ENCODE assay signal across 8 mouse cellular contexts in the genomic region with DNA sequence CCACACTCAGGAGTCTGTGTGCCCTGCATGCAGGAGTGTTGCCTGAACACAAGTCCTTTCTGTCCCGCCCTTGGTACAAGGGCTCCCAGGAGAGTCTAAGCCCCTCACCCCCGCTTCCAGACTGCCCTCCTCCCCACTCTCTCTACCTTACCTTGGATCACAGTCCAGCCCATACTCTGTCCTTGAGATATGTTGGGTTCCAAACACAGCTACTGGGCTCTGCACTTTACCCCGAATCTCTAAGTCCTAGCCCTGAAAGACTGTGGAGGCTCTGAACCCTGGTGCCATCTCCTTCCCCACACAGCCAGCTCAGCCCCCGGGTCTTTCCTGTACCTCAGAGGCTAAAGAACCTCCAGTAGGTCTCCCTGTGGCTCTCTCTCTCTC.
A peak's percentile ranks its signal among the peaks of the same experiment; 100 is the strongest.
DNase-seq lines count a peak whose midpoint lies in the region; ATAC-seq and TF ChIP-seq lines count a peak whose summit lies in the region.

No protein-coding gene starts in this region.

- H3K9me3 ChIP-seq in forebrain, embryonic 14.5 days (replicated peaks; ENCODE audit: control insufficient read depth, low read length) = no peaks in the 10 kb centered on the region
- H3K9me3 ChIP-seq in liver, embryonic 14.5 days (ENCODE audit: control insufficient read depth, low read length) = no peaks in the 10 kb centered on the region

- H3K4me2 ChIP-seq in forebrain, embryonic 14.5 days (ENCODE audit: low read length) = peak overlapping the region; percentile 36
- H3K4me2 ChIP-seq in liver, embryonic 14.5 days (ENCODE audit: low read depth) = peak overlapping the region; percentile 3

- TF ChIP-seq CTCF in gastrocnemius, adult 2 months (IDR thresholded peaks at IDR 0.05) = no peak
- no peak for TF ChIP-seq CTCF in liver, embryonic 14.5 days (IDR thresholded peaks at IDR 0.05; ENCODE audit: low read depth)

- no peak for ATAC-seq in forebrain, embryonic 14.5 days
- ATAC-seq in liver, embryonic 14.5 days (ENCODE audit: insufficient read depth) = no peak

- H3K27me3 ChIP-seq in forebrain, embryonic 14.5 days (replicated peaks; ENCODE audit: control insufficient read depth, insufficient read depth, low read length) = no peaks in the 10 kb centered on the region
- no peaks in the 10 kb centered on the region for H3K27me3 ChIP-seq in liver, embryonic 14.5 days (ENCODE audit: control insufficient read depth, insufficient read depth, low read length)

- H3K9ac ChIP-seq in forebrain, embryonic 14.5 days (ENCODE audit: low read length) = peak overlapping the region; percentile 54
- H3K9ac ChIP-seq in liver, embryonic 14.5 days (replicated peaks) = no peak overlapping the region

- no peak for DNase-seq in gastrocnemius, adult 2 months
- DNase-seq in gastrocnemius, adult 18-20 months (ENCODE audit: low spot score) = no peak
- peak; percentile 38 for DNase-seq in 3T3-L1 (ENCODE audit: low read depth, low spot score)
- DNase-seq in forebrain, embryonic 14.5 days (ENCODE audit: low spot score) = no peak
- DNase-seq in liver, embryonic 14.5 days (ENCODE audit: low read depth in 3 of 3, low spot score in 3 of 3) = no peak
- DNase-seq in frontal cortex, postnatal 10 days (ENCODE audit: low spot score in 2 of 2) = no peak
- DNase-seq in frontal cortex, postnatal 14 days (ENCODE audit: low spot score in 2 of 2) = no peak
- DNase-seq in frontal cortex, postnatal 36 days (ENCODE audit: low spot score in 2 of 2) = no peak

- H3K27ac ChIP-seq in gastrocnemius, adult 2 months = peak overlapping the region; percentile 91
- peak overlapping the region; percentile 76 for H3K27ac ChIP-seq in forebrain, embryonic 14.5 days (ENCODE audit: low read depth, low read length)
- H3K27ac ChIP-seq in liver, embryonic 14.5 days = peak overlapping the region; percentile 2; the same call in 1 of the 2 replicates

- no peaks in the 10 kb centered on the region for H3K36me3 ChIP-seq in forebrain, embryonic 14.5 days (ENCODE audit: control insufficient read depth, insufficient read depth, low read length)
- no peaks in the 10 kb centered on the region for H3K36me3 ChIP-seq in liver, embryonic 14.5 days (replicated peaks; ENCODE audit: control insufficient read depth, insufficient read depth, low read depth)

- H3K4me3 ChIP-seq in gastrocnemius, adult 2 months = peak overlapping the region; percentile 72
- H3K4me3 ChIP-seq in forebrain, embryonic 14.5 days (ENCODE audit: low read depth, low read length) = peak overlapping the region; percentile 21
- H3K4me3 ChIP-seq in liver, embryonic 14.5 days (ENCODE audit: insufficient read depth in 1 of 2, low read depth in 2 of 2, low read length in 2 of 2) = peak overlapping the region; percentile 22 to 43

- H3K4me1 ChIP-seq in forebrain, embryonic 14.5 days (ENCODE audit: control insufficient read depth, insufficient read depth, low read length) = peaks cover 19% of the 10 kb centered on the region
- H3K4me1 ChIP-seq in liver, embryonic 14.5 days (replicated peaks; ENCODE audit: control insufficient read depth in 2 of 2, insufficient read depth in 2 of 2, low read length in 1 of 2) = peaks cover 0 to 20% of the 10 kb centered on the region in 2 experiments; a peak in 2 of 4 replicates

- TF ChIP-seq EP300 in liver, embryonic 14.5 days (IDR thresholded peaks at IDR 0.05; ENCODE audit: low read depth) = no peak

- WGBS in forebrain, embryonic 14.5 days = 11% methylated on average over 4 of the region's 4 CpGs
- WGBS in liver, embryonic 14.5 days (ENCODE audit: insufficient replicate concordance) = 15% methylated on average over 4 of the region's 4 CpGs

- intact Hi-C loops in gastrocnemius, adult 2 months (cut with DNase I) = loop anchor here (5.0 kb wide), 1 partner anchor 149 kb away; no protein-coding TSS in a partner anchor

Comparison
In these comparisons a context has a peak if more than half of its experiments do, and no peak if none do; other contexts are left out.
1. H3K27ac ChIP-seq: peak in every context shown above with its lines; median percentile 91 in gastrocnemius, adult 2 months; 76 in forebrain, embryonic 14.5 days; 2 in liver, embryonic 14.5 days.
2. H3K4me3 ChIP-seq: peak in every context shown above with its lines; median percentile 72 in gastrocnemius, adult 2 months; 32 in liver, embryonic 14.5 days; 21 in forebrain, embryonic 14.5 days.